Mouse (Mus musculus): ENCODE measurements around the gene Pramef12. TPM values are rescaled to one million over a fixed set of nuclear protein-coding genes. Genes with fewer than 3 reads are reported as not detected.
"Not testable (repeated sequence)": the region's sequence is repeated elsewhere in the genome, so short reads cannot be mapped to it uniquely, and the experiment has no call there.

The Pramef12 gene
- total and polyA plus RNA-seq, 2 experiments, result not detected

DNA sequence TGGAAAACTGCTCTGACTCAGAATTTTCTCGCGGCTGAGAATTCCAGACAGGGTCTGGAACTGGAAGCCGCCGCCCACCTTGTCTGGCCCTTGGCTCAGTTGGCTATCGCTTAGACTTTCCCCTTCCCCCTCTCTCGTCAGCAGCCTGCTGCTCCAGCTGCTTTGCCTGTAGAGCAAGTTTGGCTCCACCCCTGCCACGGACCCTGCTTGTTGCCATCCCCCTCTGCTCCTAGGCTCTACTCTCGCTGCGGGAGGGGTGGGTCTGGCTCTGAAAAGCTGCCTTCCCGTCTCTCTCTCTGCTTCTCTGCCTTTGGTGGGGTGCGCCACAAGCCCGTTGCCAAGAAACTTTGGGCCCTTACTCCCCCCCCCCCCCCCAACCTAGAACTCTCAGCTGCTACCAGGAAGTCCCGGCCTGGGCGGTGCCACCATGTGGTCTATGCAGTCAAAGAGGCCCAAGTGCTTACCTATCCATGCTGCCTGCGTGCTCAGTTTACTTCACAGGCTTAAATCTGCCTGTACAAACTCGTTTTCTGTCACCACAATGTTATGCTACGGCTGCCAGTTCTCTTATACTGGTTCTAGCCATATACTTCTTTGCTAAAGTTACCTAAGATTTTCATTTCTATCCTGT is 3.7 kb downstream of the Pramef12 start:
- TF ChIP-seq POLR2A (IDR thresholded peaks at IDR 0.05; ENCODE audit: extremely low read depth, insufficient read depth, low read length), result no peak
- no peak for TF ChIP-seq CTCF (IDR thresholded peaks at IDR 0.05; ENCODE audit: low read depth, low read length)
- Histone ChIP-seq H3K36me3 (ENCODE audit: control insufficient read depth, insufficient read depth, low read length) (no peaks in the 10 kb centered on the region), H3K4me1 (ENCODE audit: control insufficient read depth, insufficient read depth, low read length) (no peaks in the 10 kb centered on the region), H3K27ac (replicated peaks; ENCODE audit: insufficient read depth, low read depth, low read length) (no peak overlapping the region), H3K4me3 (ENCODE audit: insufficient read depth, low read depth, low read length) (no peak overlapping the region), H3K79me2 (ENCODE audit: control insufficient read depth, insufficient read depth, low read length) (no peaks in the 10 kb centered on the region), H3K9ac (ENCODE audit: low read depth, low read length) (no peak overlapping the region), H3K27me3 (ENCODE audit: control insufficient read depth, insufficient read depth, low read length) (peaks cover 2% of the 10 kb centered on the region; the same call in 1 of the 2 replicates)
- DNase-seq (ENCODE audit: extremely low read depth, low read depth, low spot score), result no peak
- WGBS, result 9% methylated on average over 17 of the region's 17 CpGs

DNA sequence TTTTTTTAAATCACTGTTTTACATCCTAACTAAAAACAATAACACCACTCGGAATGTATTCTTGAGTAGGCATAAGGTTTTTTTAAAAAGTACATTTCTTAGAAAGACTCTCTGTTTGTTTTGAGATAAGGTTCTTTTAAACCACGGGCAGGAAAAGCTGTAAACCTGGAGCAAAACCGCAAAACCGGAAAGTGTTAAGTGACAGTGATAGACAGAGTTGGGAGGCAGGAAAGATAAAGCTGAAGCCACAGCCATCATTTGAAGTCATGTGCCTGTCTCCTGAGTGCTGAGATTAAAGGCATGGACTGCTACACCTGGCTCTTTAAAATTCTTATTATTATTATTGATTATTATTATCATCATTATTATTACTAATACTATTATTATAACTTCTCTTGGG is 5.6 kb downstream of the Pramef12 start:
- H3K36me3 ChIP-seq (ENCODE audit: control insufficient read depth, insufficient read depth, low read length), result no peaks in the 10 kb centered on the region
- H3K4me3 ChIP-seq (ENCODE audit: insufficient read depth, low read depth, low read length), result no peak overlapping the region
- no peaks in the 10 kb centered on the region for H3K79me2 ChIP-seq (ENCODE audit: control insufficient read depth, insufficient read depth, low read length)
- no peak overlapping the region for H3K9ac ChIP-seq (ENCODE audit: low read depth, low read length)
- peaks cover 2% of the 10 kb centered on the region; the same call in 1 of the 2 replicates for H3K27me3 ChIP-seq (ENCODE audit: control insufficient read depth, insufficient read depth, low read length)
- no peak for DNase-seq (ENCODE audit: extremely low read depth, low read depth, low spot score)
- H3K27ac ChIP-seq (replicated peaks; ENCODE audit: insufficient read depth, low read depth, low read length), result no peak overlapping the region
- WGBS, result 8% methylated on average over 4 of the region's 4 CpGs
- TF ChIP-seq CTCF (IDR thresholded peaks at IDR 0.05; ENCODE audit: low read depth, low read length), result no peak
- no peak for TF ChIP-seq POLR2A (IDR thresholded peaks at IDR 0.05; ENCODE audit: extremely low read depth, insufficient read depth, low read length)
- no peaks in the 10 kb centered on the region for H3K4me1 ChIP-seq (ENCODE audit: control insufficient read depth, insufficient read depth, low read length)

DNA sequence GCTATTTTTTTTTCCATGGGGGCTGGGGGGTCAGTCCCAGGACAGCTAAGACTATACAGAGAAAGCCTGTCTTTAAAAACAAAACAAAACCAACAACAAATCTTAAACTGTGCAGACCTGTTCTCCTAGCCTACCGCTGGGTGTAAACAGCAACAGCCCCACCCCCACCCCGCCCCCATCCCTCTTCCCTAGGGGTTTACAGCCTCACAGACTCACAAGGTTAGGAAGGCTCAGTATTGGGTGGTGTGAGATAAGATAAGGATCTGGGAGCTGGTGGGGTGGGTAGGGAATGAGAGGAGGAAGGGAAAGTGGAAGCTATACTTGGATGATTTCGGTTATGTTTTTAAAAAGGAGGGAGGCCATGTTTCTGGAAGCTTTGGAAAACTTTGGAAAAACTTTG is 11.9 kb downstream of the Pramef12 start:
- H3K27ac ChIP-seq (replicated peaks; ENCODE audit: insufficient read depth, low read depth, low read length), result no peak overlapping the region
- H3K27me3 ChIP-seq (ENCODE audit: control insufficient read depth, insufficient read depth, low read length), result no peaks in the 10 kb centered on the region
- no peak for TF ChIP-seq CTCF (IDR thresholded peaks at IDR 0.05; ENCODE audit: low read depth, low read length)
- no peak for TF ChIP-seq POLR2A (IDR thresholded peaks at IDR 0.05; ENCODE audit: extremely low read depth, insufficient read depth, low read length)
- H3K4me1 ChIP-seq (ENCODE audit: control insufficient read depth, insufficient read depth, low read length), result no peaks in the 10 kb centered on the region
- no peaks in the 10 kb centered on the region for H3K79me2 ChIP-seq (ENCODE audit: control insufficient read depth, insufficient read depth, low read length)
- no peak overlapping the region for H3K9ac ChIP-seq (ENCODE audit: low read depth, low read length)
- H3K4me3 ChIP-seq (ENCODE audit: insufficient read depth, low read depth, low read length), result no peak overlapping the region
- 23% methylated on average over 3 of the region's 3 CpGs for WGBS
- DNase-seq (ENCODE audit: extremely low read depth, low read depth, low spot score), result no peak
- no peaks in the 10 kb centered on the region for H3K36me3 ChIP-seq (ENCODE audit: control insufficient read depth, insufficient read depth, low read length)

DNA sequence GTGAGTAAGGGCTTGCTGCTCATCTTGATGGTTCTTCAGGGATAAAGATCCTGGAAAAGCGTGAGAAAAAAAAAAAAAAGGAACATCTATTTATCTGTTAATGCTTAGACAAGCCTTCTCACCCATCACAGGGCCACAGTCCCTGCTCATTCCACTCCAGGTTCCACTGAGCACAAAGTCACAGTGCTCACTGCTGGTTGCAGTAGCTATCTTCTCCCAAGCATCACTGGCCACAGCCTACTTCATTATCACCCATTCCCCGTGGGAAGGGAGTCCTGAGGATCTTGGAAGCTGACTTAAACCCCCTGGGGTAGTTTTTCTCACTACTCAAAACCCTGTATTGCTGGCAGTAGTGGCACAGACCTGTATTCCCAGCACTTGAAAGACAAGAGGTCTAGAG is 30.4 kb downstream of the Pramef12 start, which contains the start of gene Pramef20:
Gene Pramef20, minus strand, starts transcription at position 23 of the 400 bp plus-strand sequence.
- Histone ChIP-seq H3K79me2 (ENCODE audit: control insufficient read depth, insufficient read depth, low read length) (no peaks in the 10 kb centered on the region), H3K4me1 (ENCODE audit: control insufficient read depth, insufficient read depth, low read length) (no peaks in the 10 kb centered on the region), H3K27ac (replicated peaks; ENCODE audit: insufficient read depth, low read depth, low read length) (no peak within 1 kb of the TSS), H3K36me3 (ENCODE audit: control insufficient read depth, insufficient read depth, low read length) (no peaks in the 10 kb centered on the region), H3K27me3 (ENCODE audit: control insufficient read depth, insufficient read depth, low read length) (no peaks in the 10 kb centered on the region), H3K4me3 (ENCODE audit: insufficient read depth, low read depth, low read length) (no peak within 1 kb of the TSS), H3K9ac (ENCODE audit: low read depth, low read length) (no peak within 1 kb of the TSS)
- TF ChIP-seq CTCF (IDR thresholded peaks at IDR 0.05; ENCODE audit: low read depth, low read length) (no peak), POLR2A (IDR thresholded peaks at IDR 0.05; ENCODE audit: extremely low read depth, insufficient read depth, low read length) (no peak)
- no peak for DNase-seq (ENCODE audit: extremely low read depth, low read depth, low spot score)
- WGBS, result 37% methylated on average over 2 of the region's 2 CpGs

DNA sequence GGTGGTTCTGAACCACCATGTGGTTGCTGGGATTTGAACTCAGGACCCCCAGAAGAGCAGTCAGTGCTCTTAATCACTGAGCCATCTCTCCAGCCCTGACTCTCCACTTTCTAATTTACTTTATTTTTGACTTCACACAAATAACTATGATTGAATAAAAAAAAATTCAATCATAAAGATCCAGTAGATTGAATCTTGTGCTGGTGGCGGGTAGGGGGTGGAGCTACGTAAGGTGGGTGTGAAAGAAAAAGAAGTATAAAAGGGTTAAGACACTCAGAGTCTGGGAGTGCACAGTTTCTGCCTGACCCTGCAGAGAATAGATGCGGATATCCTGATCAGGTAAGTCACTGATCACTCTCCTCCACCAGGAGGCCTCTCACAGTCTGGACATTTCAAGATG is 50.6 kb downstream of the Pramef12 start, which contains the start of gene Gm13119:
Gene Gm13119, plus strand, starts transcription at position 301 of the 400 bp plus-strand sequence.
- H3K27me3 ChIP-seq (ENCODE audit: control insufficient read depth, insufficient read depth, low read length); H3K27ac ChIP-seq (replicated peaks; ENCODE audit: insufficient read depth, low read depth, low read length); H3K9ac ChIP-seq (ENCODE audit: low read depth, low read length); H3K36me3 ChIP-seq (ENCODE audit: control insufficient read depth, insufficient read depth, low read length); DNase-seq (ENCODE audit: extremely low read depth, low read depth, low spot score); H3K4me3 ChIP-seq (ENCODE audit: insufficient read depth, low read depth, low read length); H3K4me1 ChIP-seq (ENCODE audit: control insufficient read depth, insufficient read depth, low read length); H3K79me2 ChIP-seq (ENCODE audit: control insufficient read depth, insufficient read depth, low read length): not testable (repeated sequence)
- 73% methylated on average over 3 of the region's 3 CpGs for WGBS

Other genes starting within 250 kb of the Pramef12 start
- not detected in 2 replicates for gene Oog3, start 245.8 kb downstream of the Pramef12 start, total RNA-seq (2014; rRNA removed)
- gene Oog3, start 245.8 kb downstream of the Pramef12 start, polyA plus RNA-seq (2012; rRNA removed), result not detected in 2 replicates
- not detected in 2 replicates for gene Oog2, start 217.7 kb downstream of the Pramef12 start, total RNA-seq (2014; rRNA removed)
- not detected in 2 replicates for gene Oog2, start 217.7 kb downstream of the Pramef12 start, polyA plus RNA-seq (2012; rRNA removed)
- gene C87977, start 195.1 kb downstream of the Pramef12 start, total RNA-seq (2014; rRNA removed), result not detected in 2 replicates
- not detected in 2 replicates for gene C87977, start 195.1 kb downstream of the Pramef12 start, polyA plus RNA-seq (2012; rRNA removed)
- not detected in 2 replicates for gene Pramel5, start 128.0 kb downstream of the Pramef12 start, total RNA-seq (2014; rRNA removed)
- not detected in 2 replicates for gene Pramel5, start 128.0 kb downstream of the Pramef12 start, polyA plus RNA-seq (2012; rRNA removed)
- not detected in 2 replicates for gene Gm13128, start 78.2 kb downstream of the Pramef12 start, total RNA-seq (2014; rRNA removed)
- gene Gm13128, start 78.2 kb downstream of the Pramef12 start, polyA plus RNA-seq (2012; rRNA removed), result not detected in 2 replicates
- gene Gm13119, start 50.5 kb downstream of the Pramef12 start, total RNA-seq (2014; rRNA removed), result not detected in 2 replicates
- gene Gm13119, start 50.5 kb downstream of the Pramef12 start, polyA plus RNA-seq (2012; rRNA removed), result not detected in 2 replicates
- gene Pramef20, start 30.5 kb downstream of the Pramef12 start, total RNA-seq (2014; rRNA removed), result not detected in 2 replicates
- gene Pramef20, start 30.5 kb downstream of the Pramef12 start, polyA plus RNA-seq (2012; rRNA removed), result not detected in 2 replicates
- gene 1700012P22Rik, start 30.3 kb upstream of the Pramef12 start, total RNA-seq (2014; rRNA removed), result not detected in 2 replicates
- not detected in 2 replicates for gene 1700012P22Rik, start 30.3 kb upstream of the Pramef12 start, polyA plus RNA-seq (2012; rRNA removed)
- not detected in 2 replicates for gene Gm9944, start 44.9 kb upstream of the Pramef12 start, total RNA-seq (2014; rRNA removed)
- not detected in 2 replicates for gene Gm9944, start 44.9 kb upstream of the Pramef12 start, polyA plus RNA-seq (2012; rRNA removed)
- gene Aadacl3, start 55.3 kb upstream of the Pramef12 start, total RNA-seq (2014; rRNA removed), result not detected in 2 replicates
- not detected in 2 replicates for gene Aadacl3, start 55.3 kb upstream of the Pramef12 start, polyA plus RNA-seq (2012; rRNA removed)
- gene 9430007A20Rik, start 111.4 kb upstream of the Pramef12 start, total RNA-seq (2014; rRNA removed), result not detected in 2 replicates
- not detected in 2 replicates for gene 9430007A20Rik, start 111.4 kb upstream of the Pramef12 start, polyA plus RNA-seq (2012; rRNA removed)
- gene Gm13124, start 156.7 kb upstream of the Pramef12 start, total RNA-seq (2014; rRNA removed), result not detected in 2 replicates
- gene Gm13124, start 156.7 kb upstream of the Pramef12 start, polyA plus RNA-seq (2012; rRNA removed), result not detected in 2 replicates
- not detected in 2 replicates for gene Aadacl4, start 205.2 kb upstream of the Pramef12 start, total RNA-seq (2014; rRNA removed)
- not detected in 2 replicates for gene Aadacl4, start 205.2 kb upstream of the Pramef12 start, polyA plus RNA-seq (2012; rRNA removed)

Measured in liver, adult 2 months (tissue).